Mouse (Mus musculus): ENCODE results near the gene Slc41a1. TPM values are rescaled to one million over a fixed set of nuclear protein-coding genes. Genes with fewer than 3 reads are reported as not detected.

Slc41a1 gene
- total RNA-seq, 2 experiments from 2014 or later, result 33.0 to 45.0 TPM

GRCm38 (mm10) chr1:131827787-131828258 is 530 bp downstream of the Slc41a1 start:
- peak; percentile 99 for DNase-seq

- no peak for DNase-seq
Observed at GRCm38 (mm10) chr1:131828297-131829126, 1.2 kb downstream of the Slc41a1 start.

- DNase-seq, result no peak
Observed at GRCm38 (mm10) chr1:131829279-131829678, 2.0 kb downstream of the Slc41a1 start.

- DNase-seq, result no peak
Observed at GRCm38 (mm10) chr1:131830561-131830960, 3.3 kb downstream of the Slc41a1 start.

- DNase-seq, result no peak
Observed at GRCm38 (mm10) chr1:131830971-131831641, 3.8 kb downstream of the Slc41a1 start.

GRCm38 (mm10) chr1:131837035-131837434 is 9.7 kb downstream of the Slc41a1 start:
- no peak for DNase-seq

- peak; percentile 66 for DNase-seq
Observed at GRCm38 (mm10) chr1:131838542-131838941, 11.2 kb downstream of the Slc41a1 start.

- DNase-seq, result no peak
Observed at GRCm38 (mm10) chr1:131839279-131839678, 12.0 kb downstream of the Slc41a1 start.

- peak; percentile 36 for DNase-seq
Observed at GRCm38 (mm10) chr1:131842221-131842620, 14.9 kb downstream of the Slc41a1 start.

- no peak for DNase-seq
Observed at GRCm38 (mm10) chr1:131843758-131844157, 16.5 kb downstream of the Slc41a1 start.

- no peak for DNase-seq
Observed at GRCm38 (mm10) chr1:131844883-131845282, 17.6 kb downstream of the Slc41a1 start.

GRCm38 (mm10) chr1:131846255-131846654 is 19.0 kb downstream of the Slc41a1 start:
- peak; percentile 79 for DNase-seq

- no peak for DNase-seq
Observed at GRCm38 (mm10) chr1:131861811-131862210, 34.5 kb downstream of the Slc41a1 start.

- DNase-seq, result no peak
Observed at GRCm38 (mm10) chr1:131865596-131865995, 38.3 kb downstream of the Slc41a1 start.

GRCm38 (mm10) chr1:131866304-131866999 is 39.2 kb downstream of the Slc41a1 start:
- DNase-seq, result no peak

GRCm38 (mm10) chr1:131867093-131867945 is 40.0 kb downstream of the Slc41a1 start, which contains the start of gene Rab29:
Gene Rab29 (plus strand): TSS chr1:131867224.
- DNase-seq, result peak; percentile 92

- no peak for DNase-seq
Observed at GRCm38 (mm10) chr1:131867946-131868290, 40.6 kb downstream of the Slc41a1 start.

GRCm38 (mm10) chr1:131869561-131869960 is 42.3 kb downstream of the Slc41a1 start:
- DNase-seq, result no peak

- no peak for DNase-seq
Observed at GRCm38 (mm10) chr1:131872856-131873255, 45.6 kb downstream of the Slc41a1 start.

GRCm38 (mm10) chr1:131879816-131880215 is 52.5 kb downstream of the Slc41a1 start:
- no peak for DNase-seq

GRCm38 (mm10) chr1:131882787-131883186 is 55.5 kb downstream of the Slc41a1 start:
- DNase-seq, result peak; percentile 33

GRCm38 (mm10) chr1:131886173-131886572 is 58.9 kb downstream of the Slc41a1 start:
- DNase-seq, result no peak

All from adrenal gland, postnatal 10 days (tissue).